Mouse (Mus musculus) heart, postnatal 0 days (tissue): ENCODE measurements around the gene Pla2g12b.

ENCODE experiments used
- CTCF ChIP-seq: IDR thresholded peaks from 2 replicates; pipeline ENCODE4 v1.5.1; 2016; ENCODE audit warnings: antibody characterized with exemption, control low read depth, low read depth
- EP300 ChIP-seq: IDR thresholded peaks from 2 replicates; pipeline ENCODE4 v1.6.1; 2016; ENCODE audit warnings: antibody characterized with exemption, low read depth

GRCm38 (mm10) chr10:59391907-59392306, 11.6 kb upstream of the Pla2g12b start:
- TF ChIP-seq CTCF = no peak
- TF ChIP-seq EP300 = no peak
